ENCODE assay signal across 22 mouse cellular contexts in genomic region chr5:27714356-27714755, GRCm38 (mm10).
DNase-seq lines count a peak whose midpoint lies in the region; ATAC-seq lines count a peak whose summit lies in the region.
"Had no signal": no experiment of that assay in that cellular context is flagged by ENCODE, and none has a peak within 500 bp of the region (broad histone marks: within the 10 kb centered on the region; RNA-seq: fewer than 3 reads in every experiment).

No protein-coding gene starts in this region.

- 55% methylated on average over 9 of the region's 9 CpGs for WGBS in hindbrain, embryonic 11.5 days
- WGBS in hindbrain, embryonic 12.5 days, result 55% methylated on average over 9 of the region's 9 CpGs
- WGBS in neural tube, embryonic 15.5 days, result 59% methylated on average over 9 of the region's 9 CpGs
- WGBS in limb, embryonic 10.5 days, result 66% methylated on average over 9 of the region's 9 CpGs

- peak; percentile 21 for DNase-seq in hindbrain, embryonic 11.5 days (ENCODE audit: low spot score)
- DNase-seq in neural tube, embryonic 10.5 days (ENCODE audit: extremely low spot score, low spot score), result peak; percentile 17
- peak; percentile 40 for DNase-seq in limb, embryonic 10.5 days (ENCODE audit: low spot score)
- no peak for DNase-seq in left cerebral cortex, postnatal 25 days (ENCODE audit: low spot score in 2 of 2)
- DNase-seq in lung, postnatal 36 days, result no peak
- DNase-seq: adrenal gland, postnatal 25 days; forebrain, postnatal 0 days; gastrocnemius, adult 2 months; heart, postnatal 10 days; layer of hippocampus, postnatal 36 days; lung, adult 18-20 months; lung, postnatal 14 days; right cerebral cortex, adult 18-20 months; thymus, postnatal 25 days had no signal

- H3K9ac ChIP-seq in hindbrain, embryonic 11.5 days (ENCODE audit: low read depth, low read length), result no peak overlapping the region
- no peak overlapping the region for H3K9ac ChIP-seq in hindbrain, embryonic 12.5 days
- H3K9ac ChIP-seq in neural tube, embryonic 15.5 days (replicated peaks), result no peak overlapping the region
- H3K9ac ChIP-seq: embryonic facial prominence, embryonic 15.5 days; forebrain, postnatal 0 days had no signal

- H3K27ac ChIP-seq in hindbrain, embryonic 11.5 days (ENCODE audit: low read depth, low read length), result no peak overlapping the region
- no peak overlapping the region for H3K27ac ChIP-seq in hindbrain, embryonic 12.5 days
- H3K27ac ChIP-seq in neural tube, embryonic 15.5 days (replicated peaks), result no peak overlapping the region
- peak overlapping the region; percentile 53 for H3K27ac ChIP-seq in limb, embryonic 10.5 days
- H3K27ac ChIP-seq: embryonic facial prominence, embryonic 15.5 days; gastrocnemius, adult 2 months; hindbrain, postnatal 0 days had no signal

- intact Hi-C loops in left cerebral cortex, postnatal 25 days (cut with DNase I), result no loop called here

- no peaks in the 10 kb centered on the region for H3K27me3 ChIP-seq in hindbrain, embryonic 11.5 days (ENCODE audit: control insufficient read depth, insufficient read depth, low read length)
- H3K27me3 ChIP-seq in hindbrain, embryonic 12.5 days, result no peaks in the 10 kb centered on the region
- H3K27me3 ChIP-seq in neural tube, embryonic 15.5 days (replicated peaks), result no peaks in the 10 kb centered on the region
- no peaks in the 10 kb centered on the region for H3K27me3 ChIP-seq in limb, embryonic 10.5 days (ENCODE audit: low read depth, poor library complexity, severe bottlenecking)
- H3K27me3 ChIP-seq: embryonic facial prominence, embryonic 15.5 days had no signal

- no peaks in the 10 kb centered on the region for H3K36me3 ChIP-seq in hindbrain, embryonic 11.5 days (ENCODE audit: control insufficient read depth, insufficient read depth, low read length)
- peaks cover 7% of the 10 kb centered on the region; the same call in 1 of the 2 replicates for H3K36me3 ChIP-seq in hindbrain, embryonic 12.5 days
- peaks cover 55% of the 10 kb centered on the region for H3K36me3 ChIP-seq in neural tube, embryonic 15.5 days
- no peaks in the 10 kb centered on the region for H3K36me3 ChIP-seq in limb, embryonic 10.5 days
- H3K36me3 ChIP-seq: embryonic facial prominence, embryonic 15.5 days had no signal

- H3K4me2 ChIP-seq in hindbrain, embryonic 11.5 days (replicated peaks; ENCODE audit: low read depth, low read length), result no peak overlapping the region
- H3K4me2 ChIP-seq in hindbrain, embryonic 12.5 days (replicated peaks), result no peak overlapping the region
- no peak overlapping the region for H3K4me2 ChIP-seq in neural tube, embryonic 15.5 days
- H3K4me2 ChIP-seq: embryonic facial prominence, embryonic 15.5 days; heart, embryonic 11.5 days; liver, embryonic 11.5 days had no signal

- peak; percentile 57 for ATAC-seq in hindbrain, embryonic 11.5 days (ENCODE audit: low FRiP score)
- ATAC-seq in hindbrain, embryonic 12.5 days (ENCODE audit: low FRiP score), result no peak
- no peak for ATAC-seq in neural tube, embryonic 15.5 days (ENCODE audit: low FRiP score)
- ATAC-seq: forebrain, postnatal 0 days; hindbrain, postnatal 0 days; intestine, postnatal 0 days; midbrain, embryonic 16.5 days had no signal

- no peaks in the 10 kb centered on the region for H3K9me3 ChIP-seq in hindbrain, embryonic 11.5 days (ENCODE audit: control insufficient read depth, low read length)
- no peaks in the 10 kb centered on the region for H3K9me3 ChIP-seq in hindbrain, embryonic 12.5 days (replicated peaks)
- H3K9me3 ChIP-seq in neural tube, embryonic 15.5 days (replicated peaks), result no peaks in the 10 kb centered on the region
- H3K9me3 ChIP-seq in limb, embryonic 10.5 days (replicated peaks), result no peaks in the 10 kb centered on the region
- H3K9me3 ChIP-seq: embryonic facial prominence, embryonic 15.5 days had no signal

- H3K4me3 ChIP-seq in hindbrain, embryonic 11.5 days (ENCODE audit: low read depth, low read length), result no peak overlapping the region
- no peak overlapping the region for H3K4me3 ChIP-seq in hindbrain, embryonic 12.5 days
- no peak overlapping the region for H3K4me3 ChIP-seq in neural tube, embryonic 15.5 days (replicated peaks)
- H3K4me3 ChIP-seq in limb, embryonic 10.5 days, result no peak overlapping the region
- H3K4me3 ChIP-seq: embryonic facial prominence, embryonic 15.5 days; gastrocnemius, adult 2 months had no signal

- H3K4me1 ChIP-seq in hindbrain, embryonic 11.5 days (replicated peaks; ENCODE audit: control insufficient read depth, insufficient read depth, low read length), result no peaks in the 10 kb centered on the region
- H3K4me1 ChIP-seq in hindbrain, embryonic 12.5 days, result peaks cover 6% of the 10 kb centered on the region; the same call in 1 of the 2 replicates
- H3K4me1 ChIP-seq in neural tube, embryonic 15.5 days, result no peaks in the 10 kb centered on the region
- peaks cover 8% of the 10 kb centered on the region for H3K4me1 ChIP-seq in limb, embryonic 10.5 days
- H3K4me1 ChIP-seq: embryonic facial prominence, embryonic 15.5 days had no signal

Comparison
In these comparisons a context has a peak if more than half of its experiments do, and no peak if none do; other contexts are left out.
1. DNase-seq: peak in hindbrain, embryonic 11.5 days (single experiment), neural tube, embryonic 10.5 days (single experiment) and limb, embryonic 10.5 days (single experiment); none in left cerebral cortex, postnatal 25 days (0 of 2) and lung, postnatal 36 days (single experiment).